In the genomic region with DNA sequence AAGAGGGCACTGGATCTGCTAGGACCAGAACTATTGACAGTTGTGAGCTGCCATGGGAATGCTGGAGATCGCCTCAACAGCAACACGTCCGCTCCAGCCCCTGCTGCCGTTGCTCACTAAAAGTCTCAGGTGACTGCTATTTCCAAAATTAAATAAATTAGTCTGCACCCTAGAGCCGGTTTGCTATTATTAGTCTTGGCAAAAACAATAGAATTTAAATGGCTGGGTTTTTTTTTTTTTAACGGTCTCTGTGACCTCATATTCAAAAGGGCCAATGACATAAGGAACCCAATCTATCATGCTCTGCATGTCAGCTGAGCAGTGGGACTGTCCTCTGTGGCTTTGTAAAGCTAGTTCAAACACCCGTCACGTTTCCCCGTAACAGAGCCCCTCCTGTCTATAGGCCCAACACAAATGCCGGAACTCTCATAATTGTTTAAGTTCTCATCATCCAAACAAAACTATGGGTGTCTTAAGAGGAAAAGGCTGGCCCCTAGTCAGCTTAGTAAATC, we compare ENCODE assay signal across 15 mouse cellular contexts. TPM values are rescaled to one million over a fixed set of nuclear protein-coding genes. Genes with fewer than 3 reads are reported as not detected.
DNase-seq lines count a peak whose midpoint lies in the region; ATAC-seq and TF ChIP-seq lines count a peak whose summit lies in the region.
"Had no signal": no experiment of that assay in that cellular context is flagged by ENCODE, and none has a peak within 500 bp of the region (broad histone marks: within the 10 kb centered on the region; RNA-seq: fewer than 3 reads in every experiment).

No protein-coding gene starts in this region.

- H3K9ac ChIP-seq in lung, embryonic 14.5 days = no peak overlapping the region
- H3K9ac ChIP-seq in liver, embryonic 13.5 days = no peak overlapping the region

- peaks cover 18% of the 10 kb centered on the region for H3K4me1 ChIP-seq in lung, embryonic 14.5 days (ENCODE audit: insufficient read depth)
- peaks cover 33% of the 10 kb centered on the region for H3K4me1 ChIP-seq in liver, embryonic 13.5 days (replicated peaks)

- WGBS in lung, embryonic 14.5 days = 45% methylated on average over 10 of the region's 10 CpGs
- 66% methylated on average over 10 of the region's 10 CpGs for WGBS in liver, embryonic 13.5 days (ENCODE audit: insufficient replicate concordance)

- no peak for TF ChIP-seq CTCF in lung, embryonic 14.5 days (IDR thresholded peaks at IDR 0.05; ENCODE audit: low read depth)

- ATAC-seq in lung, embryonic 14.5 days (ENCODE audit: insufficient read depth) = no peak
- ATAC-seq in liver, embryonic 13.5 days (ENCODE audit: low read depth) = no peak
- ATAC-seq: inflammation-experienced regulatory T-cells, adult 6 months had no signal

- peak; percentile 89 for DNase-seq in heart, adult 11 months
- no peak for DNase-seq in heart, adult 9 months (ENCODE audit: low spot score in 2 of 2)
- DNase-seq in lung, embryonic 14.5 days = peak; percentile 56
- no peak for DNase-seq in lung, adult 18-20 months
- peak; percentile 38 to 59 for DNase-seq in kidney, adult 8-10 months
- no peak for DNase-seq in liver, embryonic 13.5 days
- DNase-seq in urinary bladder, postnatal 25 days (ENCODE audit: low spot score) = no peak
- no peak for DNase-seq in layer of hippocampus, adult 11-12 months (ENCODE audit: low spot score)
- DNase-seq: adrenal gland, adult 8-10 months; cerebellum, postnatal 10 days; heart, postnatal 14 days; thymus, postnatal 4 days had no signal

- H3K27ac ChIP-seq in lung, embryonic 14.5 days (ENCODE audit: low read depth) = no peak overlapping the region
- H3K27ac ChIP-seq in liver, embryonic 13.5 days = peak overlapping the region; percentile 53; the same call in 1 of the 2 replicates
- H3K27ac ChIP-seq: embryonic facial prominence, embryonic 10.5 days had no signal

- H3K27me3 ChIP-seq in lung, embryonic 14.5 days (ENCODE audit: insufficient read depth, low read length) = no peaks in the 10 kb centered on the region
- no peaks in the 10 kb centered on the region for H3K27me3 ChIP-seq in liver, embryonic 13.5 days

- H3K4me3 ChIP-seq in lung, embryonic 14.5 days (ENCODE audit: low read depth, low read length) = no peak overlapping the region
- no peak overlapping the region for H3K4me3 ChIP-seq in liver, embryonic 13.5 days (replicated peaks)
- H3K4me3 ChIP-seq: embryonic facial prominence, embryonic 10.5 days; megakaryocyte, embryonic 14.5 days had no signal

- no peaks in the 10 kb centered on the region for H3K9me3 ChIP-seq in lung, embryonic 14.5 days (ENCODE audit: low read depth, low read length)
- no peaks in the 10 kb centered on the region for H3K9me3 ChIP-seq in liver, embryonic 13.5 days (replicated peaks)
- H3K9me3 ChIP-seq: embryonic facial prominence, embryonic 10.5 days; megakaryocyte, embryonic 14.5 days had no signal

- peaks cover 25% of the 10 kb centered on the region for H3K36me3 ChIP-seq in lung, embryonic 14.5 days (ENCODE audit: insufficient read depth)
- peaks cover 20% of the 10 kb centered on the region for H3K36me3 ChIP-seq in liver, embryonic 13.5 days

- no peak overlapping the region for H3K4me2 ChIP-seq in lung, embryonic 14.5 days
- H3K4me2 ChIP-seq in liver, embryonic 13.5 days = no peak overlapping the region

RNA-seq across cellular contexts. Expression of gene Hnrnpa0, which starts 5.5 kb away (rescaled TPM):
- 46.5 and 51.7 TPM in 2 replicates for polyA plus RNA-seq in lung, embryonic 14.5 days (2014; fragmentation: Nextera tagmentation; extraction: Ambion mirVana)
- polyA plus RNA-seq in liver, embryonic 13.5 days (2015; fragmentation: Nextera tagmentation; extraction: Ambion mirVana) = 12.5 and 15.3 TPM in 2 replicates

RNA-seq across cellular contexts. Expression of gene Klhl3, which starts 9.4 kb away (rescaled TPM):
- 3.6 and 3.9 TPM in 2 replicates for polyA plus RNA-seq in lung, embryonic 14.5 days (2014; fragmentation: Nextera tagmentation; extraction: Ambion mirVana)
- 0.79 and 0.91 TPM in 2 replicates for polyA plus RNA-seq in liver, embryonic 13.5 days (2015; fragmentation: Nextera tagmentation; extraction: Ambion mirVana)

RNA-seq across cellular contexts. Expression of gene Idnk, which starts 34.6 kb away (rescaled TPM):
- polyA plus RNA-seq in lung, embryonic 14.5 days (2014; fragmentation: Nextera tagmentation; extraction: Ambion mirVana) = 29.7 and 30.9 TPM in 2 replicates
- polyA plus RNA-seq in liver, embryonic 13.5 days (2015; fragmentation: Nextera tagmentation; extraction: Ambion mirVana) = 21.8 and 26.3 TPM in 2 replicates

Comparison
In these comparisons a context has a peak if more than half of its experiments do, and no peak if none do; other contexts are left out.
1. DNase-seq: peak in heart, adult 11 months (single experiment), lung, embryonic 14.5 days (single experiment) and kidney, adult 8-10 months (2 of 2); none in heart, adult 9 months (0 of 2), lung, adult 18-20 months (0 of 2), liver, embryonic 13.5 days (single experiment), urinary bladder, postnatal 25 days (single experiment) and layer of hippocampus, adult 11-12 months (single experiment).